Mouse (Mus musculus) testis, postnatal 10 days (tissue): ENCODE measurements at regions not wholly inside any gene's neighbourhood (a gene's known extent, or its start where the extent isn't known, plus 50 kb on each side); places are given as distances from the start of the nearest gene placed in this dataset.
A peak's percentile ranks its signal among the peaks of the same experiment; 100 is the strongest.

Source experiments
- DNase-seq: peaks from one replicate; pipeline ENCODE4 v3.0.0; 2021; ENCODE audit warnings: low spot score

- DNase-seq = no peak
Measured at GRCm38 (mm10) chr11:31531416-31531815, 140.3 kb downstream of the Bod1 start.

GRCm38 (mm10) chr11:31530851-31531250 is 140.8 kb downstream of the Bod1 start:
- DNase-seq = no peak

GRCm38 (mm10) chr11:31529686-31530085 is 142.0 kb downstream of the Bod1 start:
- no peak for DNase-seq

- DNase-seq = no peak
Measured at GRCm38 (mm10) chr11:31524708-31525107, 147.0 kb downstream of the Bod1 start.

GRCm38 (mm10) chr11:31524065-31524618 is 147.5 kb downstream of the Bod1 start:
- no peak for DNase-seq

GRCm38 (mm10) chr11:31522127-31522526 is 149.6 kb downstream of the Bod1 start:
- no peak for DNase-seq

- no peak for DNase-seq
Measured at GRCm38 (mm10) chr11:31520909-31521308, 150.8 kb downstream of the Bod1 start.

GRCm38 (mm10) chr11:31503239-31503916 is 133.5 kb upstream of the Stc2 start:
- no peak for DNase-seq

- no peak for DNase-seq
Measured at GRCm38 (mm10) chr11:31485429-31485828, 115.6 kb upstream of the Stc2 start.

GRCm38 (mm10) chr11:31481057-31481340 is 111.1 kb upstream of the Stc2 start:
- no peak for DNase-seq

GRCm38 (mm10) chr11:31480225-31481056 is 110.6 kb upstream of the Stc2 start:
- no peak for DNase-seq

GRCm38 (mm10) chr11:31477763-31478162 is 107.9 kb upstream of the Stc2 start:
- no peak for DNase-seq

GRCm38 (mm10) chr11:31477104-31477503 is 107.2 kb upstream of the Stc2 start:
- no peak for DNase-seq

GRCm38 (mm10) chr11:31473017-31473416 is 103.1 kb upstream of the Stc2 start:
- DNase-seq = no peak

GRCm38 (mm10) chr11:31470681-31471414 is 101.0 kb upstream of the Stc2 start:
- DNase-seq = no peak

- DNase-seq = no peak
Measured at GRCm38 (mm10) chr11:31464844-31465243, 95.0 kb upstream of the Stc2 start.

GRCm38 (mm10) chr11:31462440-31462839 is 92.6 kb upstream of the Stc2 start:
- DNase-seq = peak; percentile 30

GRCm38 (mm10) chr11:31461824-31462223 is 92.0 kb upstream of the Stc2 start:
- DNase-seq = no peak

GRCm38 (mm10) chr11:31461348-31461747 is 91.5 kb upstream of the Stc2 start:
- DNase-seq = no peak

- DNase-seq = no peak
Measured at GRCm38 (mm10) chr11:31427374-31427773, 57.5 kb upstream of the Stc2 start.
